Mouse (Mus musculus) R1 (cell line): ENCODE data around the gene Noxo1.

Experiments
- DNase-seq: peaks from one replicate; pipeline ENCODE4 v3.0.0-alpha.2; 2018; ENCODE audit warnings: low read depth, low spot score

Gene Noxo1

DNA sequence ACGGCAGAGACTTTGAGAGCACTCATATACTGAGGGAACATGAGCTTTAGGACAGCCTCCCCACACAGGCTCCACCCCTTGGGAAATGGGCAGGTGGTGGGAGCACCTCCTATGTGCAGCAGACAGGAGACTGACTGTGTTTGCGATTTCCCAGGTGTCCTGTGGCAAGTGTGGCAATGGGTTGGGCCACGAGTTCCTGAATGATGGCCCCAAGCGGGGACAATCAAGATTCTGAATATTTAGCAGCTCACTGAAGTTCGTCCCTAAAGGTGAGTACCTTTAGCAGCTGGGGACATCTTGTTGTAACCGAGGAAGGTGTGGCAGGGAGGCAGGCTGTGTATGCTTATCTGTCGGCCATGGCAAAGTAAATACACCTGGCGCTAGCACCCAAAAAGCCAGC lies 43.9 kb downstream of the Noxo1 start:
- no peak for DNase-seq

DNA sequence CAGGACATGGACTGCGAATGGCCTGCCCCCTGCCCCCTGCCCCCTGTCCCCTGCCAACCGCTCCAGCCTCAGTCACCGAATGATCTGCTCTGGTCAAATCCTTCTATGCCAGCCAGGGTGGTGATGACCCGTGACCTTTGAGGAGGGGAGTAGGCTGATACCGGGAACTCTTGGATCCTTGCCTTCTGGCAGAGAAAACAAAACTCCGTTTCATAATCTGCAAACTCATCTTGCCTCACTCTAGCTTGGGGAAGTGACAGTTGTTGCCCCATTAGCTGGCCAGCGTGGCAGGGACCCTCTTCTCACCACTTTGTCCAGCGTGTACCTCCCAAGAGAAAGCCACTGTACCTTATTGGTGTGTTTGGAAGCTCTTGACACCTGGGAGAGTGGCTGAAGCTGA lies 46.3 kb downstream of the Noxo1 start:
- no peak for DNase-seq

DNA sequence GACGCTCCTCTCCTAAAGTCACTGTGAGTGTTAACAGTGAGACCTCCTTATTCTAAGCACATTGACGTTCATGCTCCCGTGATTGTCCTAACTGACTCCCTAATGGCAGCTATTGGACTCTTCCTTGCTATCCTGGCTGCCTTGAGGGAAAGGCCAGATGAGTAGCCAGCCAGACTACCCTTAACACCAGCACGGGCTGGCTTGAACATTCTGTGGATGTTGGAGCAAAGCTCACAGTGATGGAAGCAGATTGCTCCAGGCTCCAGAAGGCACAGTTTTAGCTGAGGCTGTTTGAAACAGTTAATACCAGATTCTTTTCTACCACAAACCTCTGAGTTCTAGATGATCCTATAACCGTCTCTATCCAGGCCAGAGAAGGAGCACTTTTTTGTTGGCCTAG lies 47.9 kb downstream of the Noxo1 start:
- DNase-seq: no peak

DNA sequence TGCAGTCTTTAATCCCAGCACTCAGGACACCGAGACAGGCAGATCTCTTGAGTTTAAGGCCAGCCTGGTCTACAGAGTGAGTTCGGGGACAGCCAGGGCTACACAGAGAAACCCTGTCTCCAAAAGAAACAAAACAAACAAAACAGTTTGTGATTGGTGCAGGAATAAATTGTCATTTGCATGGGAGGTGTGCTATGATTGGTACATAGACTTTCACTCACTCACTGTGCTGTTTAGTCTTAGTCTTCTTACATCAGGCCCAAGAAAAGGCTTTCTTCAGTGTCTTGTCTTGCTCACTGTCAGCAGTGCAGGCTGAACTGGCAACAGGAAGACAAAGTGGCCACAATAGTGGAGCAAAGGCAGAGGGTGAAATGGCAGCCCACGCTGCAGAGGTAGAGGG lies 48.3 kb downstream of the Noxo1 start:
- DNase-seq: no peak

DNA sequence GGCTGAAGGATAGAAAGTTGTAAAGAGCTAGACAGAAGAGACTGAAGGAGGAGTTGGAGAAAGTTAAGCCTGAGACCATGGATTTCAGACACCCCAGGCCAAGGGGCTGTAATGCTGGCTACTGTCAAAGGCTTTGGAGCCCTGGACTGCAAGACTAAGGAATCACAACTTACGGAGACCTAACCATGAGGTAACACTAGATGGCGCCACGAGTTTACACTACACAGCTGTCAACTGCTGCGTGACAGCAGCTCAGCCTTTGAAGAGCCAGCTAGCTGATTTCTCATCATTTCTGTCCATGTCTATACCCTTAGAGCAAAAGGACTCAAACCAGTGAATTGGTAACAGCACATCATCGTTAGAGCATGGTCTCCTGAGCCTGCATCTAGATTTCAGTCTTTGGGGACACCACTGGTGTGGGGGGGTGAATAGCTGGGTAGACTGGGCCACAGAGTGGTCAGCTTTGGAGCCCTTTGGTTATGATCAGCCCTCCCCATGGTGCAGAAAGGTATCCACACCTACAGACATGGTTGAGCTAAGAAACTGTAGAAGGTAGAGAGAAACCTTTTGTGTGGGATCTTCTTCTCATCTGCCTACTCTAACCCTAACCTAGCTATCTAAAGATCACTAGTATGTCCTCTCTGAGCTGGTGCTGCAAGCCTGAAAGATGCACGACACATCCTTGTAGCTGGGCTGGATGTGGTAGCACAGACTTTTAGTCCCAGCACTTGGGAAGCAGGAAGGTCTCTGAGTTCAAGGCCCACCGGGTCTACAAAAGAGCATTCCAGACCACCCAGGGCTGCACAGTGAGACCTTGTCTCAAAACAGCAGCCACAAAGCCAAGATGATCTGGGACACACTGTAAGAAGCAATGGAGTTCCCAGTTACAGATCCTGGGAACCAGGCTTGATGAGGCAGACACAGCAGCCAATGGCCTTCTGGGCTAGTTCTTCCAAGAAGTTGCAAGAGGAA lies 49.8 kb downstream of the Noxo1 start:
- peak; percentile 89 for DNase-seq

DNA sequence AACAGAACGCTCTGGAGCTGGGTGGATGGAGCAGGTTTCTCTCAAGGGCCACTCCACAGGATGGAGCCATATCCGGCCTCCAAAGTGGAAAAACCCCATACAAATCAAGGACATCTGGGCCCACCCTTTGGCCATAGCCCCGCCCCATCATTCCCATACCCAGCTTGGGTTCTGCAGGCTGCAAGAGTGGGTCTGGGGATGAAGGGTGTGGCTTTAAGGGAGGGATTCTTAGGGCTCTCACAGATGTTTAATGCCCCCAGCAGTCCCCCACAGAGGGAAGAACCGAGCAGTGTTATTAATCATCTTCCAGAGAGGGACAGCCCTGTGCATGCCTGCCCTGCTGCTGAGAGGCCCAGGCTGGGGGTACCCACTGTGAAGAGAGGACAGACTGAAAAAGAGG lies 51.0 kb downstream of the Noxo1 start:
- DNase-seq: peak; percentile 54
